Mouse (Mus musculus) embryonic stem cell, embryonic (primary cell): ENCODE results near the gene 4921501E09Rik.
"Not testable (repeated sequence)": the region's sequence is repeated elsewhere in the genome, so short reads cannot be mapped to it uniquely, and the experiment has no call there.

Source experiments
- CTCF ChIA-PET, 4 experiments: fragments of 300-600 bp in 2 of 4; fragments of 350-600 bp in 2 of 4; sonication (Branson Sonifier 250); formaldehyde crosslinking; loops; one replicate each; lab custom pipeline; 2022; ENCODE audit warnings: inconsistent platforms in 2 of 4; lab: Charles Lee
- POLR2A ChIA-PET, 4 experiments: fragments of 300-600 bp in 2 of 4; fragments of 350-600 bp in 2 of 4; sonication (Branson Sonifier 250); formaldehyde crosslinking; loops; one replicate each; lab custom pipeline; 2022; ENCODE audit warnings: antibody characterized with exemption in 4 of 4, inconsistent platforms in 1 of 4; lab: Charles Lee

The 4921501E09Rik gene

GRCm38 (mm10) chr17:33067958-33068357 is at the start of gene 4921501E09Rik:
TSS of gene 4921501E09Rik (minus strand) at chr17:33068058.
- ChIA-PET CTCF (no interaction called here), POLR2A (no interaction called here)

DNA sequence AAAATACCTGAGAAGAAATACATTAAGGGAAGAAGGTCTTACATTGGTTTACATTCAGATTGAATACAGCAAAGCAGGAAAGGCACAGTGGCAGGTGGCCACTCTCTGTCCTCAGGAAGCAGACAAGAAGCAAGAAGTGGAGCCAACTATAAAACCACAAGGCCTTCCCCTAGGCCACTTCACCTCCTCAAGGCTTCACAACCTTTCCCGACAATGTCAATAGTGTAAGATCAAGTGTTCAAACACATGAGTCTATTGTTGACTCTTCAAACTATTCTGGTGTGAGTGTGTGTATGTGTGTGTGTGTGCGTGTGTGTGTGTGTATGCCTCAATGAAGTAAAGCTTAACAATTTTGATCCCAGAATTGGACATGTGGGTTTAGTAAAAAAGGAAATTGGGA is 29.5 kb upstream of the 4921501E09Rik start:
- ChIA-PET POLR2A (interaction anchor here in 1 of 4 experiments (1.5 kb wide), 1 partner anchor 9 kb away, joined by 3 read pairs; the partner anchor contains the start of gene Zfp563), CTCF (no interaction called here)

GRCm38 (mm10) chr17:33092391-33093193 is 24.7 kb upstream of the 4921501E09Rik start:
- CTCF ChIA-PET: interaction anchor here in 1 of 4 experiments (0.6 kb wide), 1 partner anchor 457 kb away, joined by 3 read pairs; no protein-coding TSS in a partner anchor
- POLR2A ChIA-PET: interaction anchor here in 3 of 4 experiments (0.6 to 1.6 kb wide), 13 partner anchors 7 to 100 kb away, joined by 3 to 5 read pairs (median 3); partner anchors contain the start of genes Zfp763 (in 2 of the 3) and Zfp952 (in 1 of the 3)

- POLR2A ChIA-PET: interaction anchor here in 2 of 4 experiments (0.5 to 1.6 kb wide), 9 partner anchors 8 to 99 kb away, joined by 3 to 4 read pairs (median 3); partner anchors contain the start of genes Zfp763 (in 1 of the 2) and Zfp952 (in 1 of the 2)
- CTCF ChIA-PET: interaction anchor here in 2 of 4 experiments (0.6 to 0.7 kb wide), 2 partner anchors 36 to 458 kb away, joined by 3 to 4 read pairs; no protein-coding TSS in a partner anchor
Measured at GRCm38 (mm10) chr17:33091630-33092029, 23.8 kb upstream of the 4921501E09Rik start.

GRCm38 (mm10) chr17:33089220-33089949 is 21.5 kb upstream of the 4921501E09Rik start, which contains the start of gene Zfp563:
TSS of gene Zfp563 (plus strand) at chr17:33089310.
- POLR2A ChIA-PET: interaction anchor here in 3 of 4 experiments (0.5 to 1.6 kb wide), 21 partner anchors 8 to 889 kb away, joined by 3 to 8 read pairs (median 3); partner anchors contain the start of genes Zfp952 (in 2 of the 3), Ndufa7 (in 1 of the 3), Rab11b (in 1 of the 3) and Rps18 (in 1 of the 3)
- CTCF ChIA-PET: interaction anchor here in 2 of 4 experiments (0.5 to 0.7 kb wide), 2 partner anchors 13 to 56 kb away, joined by 3 to 4 read pairs; partner anchors contain the start of gene Zfp763 (in 1 of the 2)

DNA sequence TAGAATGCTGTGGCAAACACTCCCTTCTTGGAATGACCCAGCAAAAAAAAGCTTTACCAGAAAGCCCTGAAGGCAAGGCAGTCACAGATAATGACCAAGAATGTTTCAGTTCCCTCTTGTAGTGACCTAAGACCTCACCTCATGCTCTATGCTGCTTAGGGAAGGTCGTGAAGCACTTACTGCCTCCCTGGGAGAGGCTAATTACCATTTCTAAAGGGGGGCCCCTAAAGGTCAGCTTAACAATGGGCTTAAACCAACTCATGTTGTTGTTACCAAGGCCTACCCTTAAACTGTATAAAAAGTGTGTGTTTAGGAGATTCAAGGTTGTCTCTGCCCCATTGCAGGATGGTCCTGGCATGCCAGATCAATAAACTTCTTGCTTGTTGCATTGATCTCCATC is 4.9 kb downstream of the 4921501E09Rik start:
- CTCF ChIA-PET: interaction anchor here in 3 of 4 experiments (0.6 to 0.8 kb wide), 3 partner anchors 70 to 790 kb away, joined by 3 to 5 read pairs (median 3); partner anchors contain the start of gene Zfp952 (in 1 of the 3)

GRCm38 (mm10) chr17:33058791-33059190 is 9.1 kb downstream of the 4921501E09Rik start:
- POLR2A ChIA-PET: no interaction called here

More for the DNA sequence above, 4.9 kb downstream of the 4921501E09Rik start:
- POLR2A ChIA-PET: interaction anchor here in 3 of 4 experiments (1.0 to 1.8 kb wide), 6 partner anchors 26 to 76 kb away, joined by 3 to 9 read pairs (median 6); partner anchors contain the start of genes Zfp763 (in 2 of the 3), Morc2b (in 1 of the 3) and Zfp563 (in 1 of the 3)

DNA sequence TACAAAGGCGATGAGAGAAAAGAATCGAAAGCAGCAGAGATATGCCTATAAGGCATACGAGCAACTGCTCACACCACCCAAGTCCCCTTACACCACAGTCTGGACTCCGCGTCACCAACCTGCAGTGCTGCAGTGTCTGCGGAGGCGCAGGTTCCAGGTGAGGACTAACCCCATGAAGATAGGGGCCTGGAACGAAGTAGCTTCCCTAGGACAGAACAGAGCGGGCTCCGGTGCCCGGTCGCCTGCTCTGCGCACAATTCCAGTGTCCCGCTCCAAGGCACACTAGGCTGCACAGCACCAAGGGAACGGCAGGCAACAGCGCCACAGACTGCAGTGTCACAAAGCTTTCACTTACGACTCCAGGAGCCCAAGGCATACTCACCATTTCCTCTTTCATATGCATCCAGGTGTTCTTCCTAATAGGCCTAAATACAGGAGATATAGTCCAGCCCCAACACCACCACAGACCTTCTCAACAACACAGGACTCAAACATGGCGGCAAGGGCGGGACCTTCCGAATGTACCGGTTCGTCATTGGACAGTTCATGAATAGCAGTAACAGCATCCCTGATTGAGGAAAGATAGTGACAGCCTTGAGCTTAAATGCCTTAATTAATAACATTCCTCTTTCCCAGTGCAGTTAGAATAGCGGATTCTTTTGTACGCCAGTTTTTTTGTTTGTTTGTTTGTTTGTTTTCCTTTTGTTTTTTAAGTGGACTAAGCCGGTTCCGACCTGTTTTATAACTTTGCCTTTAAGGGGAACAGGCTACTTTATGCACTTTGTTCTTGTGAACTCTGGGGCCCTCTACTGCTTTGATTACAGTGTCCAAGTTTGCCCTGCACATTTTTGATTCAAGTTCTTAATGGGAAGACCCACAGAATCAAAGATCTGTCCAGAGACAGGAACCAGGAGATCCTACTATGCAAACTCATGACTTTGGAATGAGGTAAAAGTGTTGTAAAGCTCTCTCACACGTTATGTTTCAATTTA is 34.7 kb downstream of the 4921501E09Rik start, which contains the start of gene Zfp763:
Zfp763 (minus strand) TSS at position 503 of the 992 bp plus-strand sequence.
- POLR2A ChIA-PET: interaction anchor here in 3 of 4 experiments (0.6 to 3.4 kb wide), 30 partner anchors 12 to 795 kb away, joined by 3 to 10 read pairs (median 3); partner anchors contain the start of genes Zfp563 (in 2 of the 3), Zfp952 (in 2 of the 3), Cyp4f13 (in 1 of the 3) and Cyp4f17 (in 1 of the 3)

More at GRCm38 (mm10) chr17:33058791-33059190, 9.1 kb downstream of the 4921501E09Rik start:
- CTCF ChIA-PET: interaction anchor here in 1 of 4 experiments (0.6 kb wide), 1 partner anchor 724 kb away, joined by 4 read pairs; no protein-coding TSS in a partner anchor

GRCm38 (mm10) chr17:33032376-33032775 is 35.5 kb downstream of the 4921501E09Rik start:
- ChIA-PET POLR2A (interaction anchor here in 2 of 4 experiments (0.6 to 3.4 kb wide), 7 partner anchors 27 to 506 kb away, joined by 3 to 10 read pairs (median 3); partner anchors contain the start of gene Zfp952 (in 1 of the 2)), CTCF (interaction anchor here in 1 of 4 experiments (0.7 kb wide), 1 partner anchor 326 kb away, joined by 10 read pairs; no protein-coding TSS in a partner anchor)

More for the DNA sequence above, 34.7 kb downstream of the 4921501E09Rik start, which contains the start of gene Zfp763:
- CTCF ChIA-PET: interaction anchor here in 3 of 4 experiments (0.5 to 1.0 kb wide), 7 partner anchors 9 to 1135 kb away, joined by 3 to 4 read pairs (median 3); partner anchors contain the start of gene Zfp563 (in 1 of the 3)

DNA sequence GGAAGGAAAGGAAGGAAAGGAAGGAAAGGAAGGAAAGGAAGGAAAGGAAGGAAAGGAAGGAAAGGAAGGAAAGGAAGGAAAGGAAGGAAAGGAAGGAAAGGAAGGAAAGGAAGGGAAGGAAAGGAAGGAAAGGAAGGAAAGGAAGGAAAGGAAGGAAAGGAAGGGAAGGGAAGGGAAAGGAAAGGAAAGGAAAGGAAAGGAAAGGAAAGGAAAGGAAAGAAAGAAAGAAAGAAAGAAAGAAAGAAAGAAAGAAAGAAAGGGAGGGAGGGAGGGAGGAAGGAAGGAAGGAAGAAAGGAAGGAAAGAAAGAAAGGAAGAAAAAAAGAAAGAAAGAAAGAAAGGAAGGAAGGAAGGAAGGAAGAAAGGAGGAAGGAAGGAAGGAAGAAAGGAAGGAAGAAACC is 47.4 kb downstream of the 4921501E09Rik start:
- CTCF ChIA-PET: not testable (repeated sequence)
- POLR2A ChIA-PET: interaction anchor here in 1 of 4 experiments (0.5 to 1.4 kb wide), 2 partner anchors 13 to 315 kb away, joined by 3 to 4 read pairs; partner anchors contain the start of gene Zfp763
